Mouse (Mus musculus): ENCODE results near the gene Etl4.

- TF ChIP-seq CTCF (IDR thresholded peaks at IDR 0.05; ENCODE audit: insufficient read depth, low read length) = no peak
- no peak for TF ChIP-seq POLR2A (IDR thresholded peaks at IDR 0.05; ENCODE audit: borderline replicate concordance, extremely low read depth, low read depth, low read length)
Observed at GRCm38 (mm10) chr2:20811506-20811905, 901.9 kb downstream of the Etl4 start.

Data from lung, adult 2 months (tissue).